Mouse (Mus musculus) adipocyte (in vitro differentiated cells): ENCODE results near the gene Bmp8b.
"Not testable (repeated sequence)": the region's sequence is repeated elsewhere in the genome, so short reads cannot be mapped to it uniquely, and the experiment has no call there.

ENCODE experiments used
- DNase-seq: peaks from one replicate; pipeline ENCODE4 v3.0.0-alpha.2; 2016; ENCODE audit warnings: low spot score

The Bmp8b gene

GRCm38 (mm10) chr4:123104651-123105450 lies at the start of gene Bmp8b:
Bmp8b (plus strand) TSS chr4:123105165.
- DNase-seq: no peak

GRCm38 (mm10) chr4:123056560-123057109 lies 48.3 kb upstream of the Bmp8b start:
- peak; percentile 43 for DNase-seq

- DNase-seq: no peak
Observed at GRCm38 (mm10) chr4:123057957-123058356, 47.0 kb upstream of the Bmp8b start.

- DNase-seq: no peak
Observed at GRCm38 (mm10) chr4:123061744-123062143, 43.2 kb upstream of the Bmp8b start.

- no peak for DNase-seq
Observed at GRCm38 (mm10) chr4:123068646-123069045, 36.3 kb upstream of the Bmp8b start.

GRCm38 (mm10) chr4:123071266-123071966 lies 33.5 kb upstream of the Bmp8b start:
- DNase-seq: no peak

- DNase-seq: no peak
Observed at GRCm38 (mm10) chr4:123076928-123077327, 28.0 kb upstream of the Bmp8b start.

- no peak for DNase-seq
Observed at GRCm38 (mm10) chr4:123078231-123078630, 26.7 kb upstream of the Bmp8b start.

- DNase-seq: no peak
Observed at GRCm38 (mm10) chr4:123080791-123081190, 24.2 kb upstream of the Bmp8b start.

GRCm38 (mm10) chr4:123082283-123083163 lies 22.4 kb upstream of the Bmp8b start:
- peak; percentile 65 for DNase-seq

- DNase-seq: no peak
Observed at GRCm38 (mm10) chr4:123083323-123083902, 21.6 kb upstream of the Bmp8b start.

GRCm38 (mm10) chr4:123085290-123085689 lies 19.7 kb upstream of the Bmp8b start:
- DNase-seq: no peak

GRCm38 (mm10) chr4:123086381-123086780 lies 18.6 kb upstream of the Bmp8b start:
- DNase-seq: no peak

GRCm38 (mm10) chr4:123092621-123093020 lies 12.3 kb upstream of the Bmp8b start:
- no peak for DNase-seq

- DNase-seq: no peak
Observed at GRCm38 (mm10) chr4:123093064-123093776, 11.7 kb upstream of the Bmp8b start.

GRCm38 (mm10) chr4:123093869-123094268 lies 11.1 kb upstream of the Bmp8b start:
- DNase-seq: no peak

GRCm38 (mm10) chr4:123105451-123105790 lies 456 bp downstream of the Bmp8b start:
- DNase-seq: no peak

- DNase-seq: not testable (repeated sequence)
Observed at GRCm38 (mm10) chr4:123105929-123106328, 964 bp downstream of the Bmp8b start.

GRCm38 (mm10) chr4:123106864-123107263 lies 1.9 kb downstream of the Bmp8b start:
- DNase-seq: peak; percentile 47

GRCm38 (mm10) chr4:123108056-123108455 lies 3.1 kb downstream of the Bmp8b start:
- DNase-seq: no peak

GRCm38 (mm10) chr4:123110751-123111150 lies 5.8 kb downstream of the Bmp8b start:
- DNase-seq: no peak
